Mouse (Mus musculus) monocyte, adult 5-6 weeks (primary cell): ENCODE measurements around the gene Palld. TPM values are rescaled to one million over a fixed set of nuclear protein-coding genes. Genes with fewer than 3 reads are reported as not detected.

Source experiments
- ATAC-seq: fragments of 153-309, 156-312 bp; replicated peaks from 2 replicates; pipeline ENCODE4 v1.8.0; 2017; ENCODE audit warnings: mild to moderate bottlenecking; ENCODE audit not compliant: low TSS enrichment, insufficient number of reproducible peaks, severe bottlenecking, poor library complexity, low FRiP score
- total RNA-seq: library from RNA; stranded (forward); fragments of 200-1000, 200-491, 200-594 nt; gene quantifications from 3 replicates; pipeline ENCODE4 v1.2.3, GENCODE M21; 2017

Palld gene
- total RNA-seq, 1 experiment from 2014 or later = not detected

- no peak for ATAC-seq
Observed at GRCm38 (mm10) chr8:61665021-61665420, 237.5 kb downstream of the Palld start.

- ATAC-seq = no peak
Observed at GRCm38 (mm10) chr8:61664162-61664561, 238.3 kb downstream of the Palld start.

- no peak for ATAC-seq
Observed at GRCm38 (mm10) chr8:61662829-61663228, 239.7 kb downstream of the Palld start.

- no peak for ATAC-seq
Observed at GRCm38 (mm10) chr8:61661611-61662010, 240.9 kb downstream of the Palld start.

GRCm38 (mm10) chr8:61660961-61661360, 241.5 kb downstream of the Palld start:
- no peak for ATAC-seq

DNA sequence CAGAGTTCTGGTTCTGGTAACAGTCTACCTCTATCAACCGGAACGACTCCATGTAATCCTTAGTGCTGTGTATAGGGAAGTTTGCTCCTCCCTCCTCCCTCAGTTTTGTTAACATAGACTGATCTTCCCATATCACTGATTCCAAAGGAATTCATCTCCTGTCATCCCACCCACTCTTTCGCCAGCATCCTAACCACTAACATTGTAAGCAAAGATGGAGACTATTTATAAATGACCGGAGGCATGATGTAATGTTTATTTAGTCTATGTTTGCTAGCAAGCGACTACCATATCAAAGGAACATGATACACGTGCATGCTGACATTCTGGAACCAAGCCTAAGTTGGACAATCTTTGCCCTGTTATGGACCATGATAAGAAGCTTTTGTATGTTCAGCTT, 250.5 kb downstream of the Palld start:
- ATAC-seq = no peak

DNA sequence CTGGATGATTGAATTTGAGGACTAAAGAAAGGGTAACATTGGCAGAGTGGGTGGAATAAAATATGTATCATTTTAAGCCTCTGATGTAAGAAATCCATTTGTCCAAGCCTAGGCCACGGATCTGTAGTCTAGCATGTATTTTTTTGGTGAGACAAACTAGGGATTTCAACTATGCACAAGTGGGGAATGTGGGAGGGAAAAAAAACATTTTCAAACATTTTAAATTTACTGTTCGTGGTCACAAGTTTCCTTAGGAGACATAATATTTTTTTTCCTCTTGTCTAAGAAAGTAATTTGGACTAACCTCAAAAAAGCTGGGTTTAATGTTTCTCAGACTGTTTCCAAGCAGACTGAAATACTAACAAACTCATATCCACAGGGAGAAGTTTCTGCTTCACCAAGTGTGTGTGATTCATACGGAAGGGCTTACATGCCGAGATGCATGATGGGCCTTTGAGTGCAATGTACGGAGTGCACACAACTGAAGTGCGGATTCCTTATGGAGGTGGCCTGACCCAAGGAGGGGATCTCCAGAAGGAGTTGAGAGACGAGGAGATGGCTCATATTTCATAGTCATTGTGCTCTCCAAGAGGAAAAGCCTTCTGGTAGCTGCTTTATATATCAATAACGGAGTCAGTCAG, 256.2 kb downstream of the Palld start:
- ATAC-seq = no peak

- no peak for ATAC-seq
Observed at GRCm38 (mm10) chr8:61645642-61646041, 256.8 kb downstream of the Palld start.

- no peak for ATAC-seq
Observed at GRCm38 (mm10) chr8:61643215-61643614, 259.3 kb downstream of the Palld start.

DNA sequence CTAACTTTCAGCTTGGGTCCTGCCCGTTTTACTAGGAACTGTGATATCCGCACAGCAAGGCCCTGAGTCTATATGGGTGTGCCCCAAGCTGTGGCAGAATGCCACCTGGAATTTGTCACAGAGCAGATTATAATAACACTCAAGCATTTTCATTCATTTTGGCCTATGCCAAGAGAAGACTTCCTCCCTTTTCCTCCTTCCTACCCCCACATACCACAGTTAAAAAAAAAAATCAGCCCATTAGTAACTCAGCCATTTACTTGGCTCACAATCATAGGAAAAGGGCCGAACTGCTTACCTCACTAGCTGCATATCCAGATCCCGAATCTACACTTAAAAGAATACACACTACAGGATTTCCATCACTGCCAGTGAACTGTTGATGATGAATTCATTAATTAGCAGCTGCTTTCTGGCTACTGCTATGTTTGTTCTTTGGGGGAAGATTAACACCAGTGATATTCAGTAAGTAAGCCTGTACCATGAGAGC, 260.1 kb downstream of the Palld start:
- ATAC-seq = no peak

- no peak for ATAC-seq
Observed at GRCm38 (mm10) chr8:61639596-61639995, 262.9 kb downstream of the Palld start.

GRCm38 (mm10) chr8:61639008-61639407, 263.5 kb downstream of the Palld start:
- no peak for ATAC-seq

GRCm38 (mm10) chr8:61637736-61638135, 264.8 kb downstream of the Palld start:
- ATAC-seq = no peak

- ATAC-seq = no peak
Observed at GRCm38 (mm10) chr8:61634811-61635210, 267.7 kb downstream of the Palld start.

DNA sequence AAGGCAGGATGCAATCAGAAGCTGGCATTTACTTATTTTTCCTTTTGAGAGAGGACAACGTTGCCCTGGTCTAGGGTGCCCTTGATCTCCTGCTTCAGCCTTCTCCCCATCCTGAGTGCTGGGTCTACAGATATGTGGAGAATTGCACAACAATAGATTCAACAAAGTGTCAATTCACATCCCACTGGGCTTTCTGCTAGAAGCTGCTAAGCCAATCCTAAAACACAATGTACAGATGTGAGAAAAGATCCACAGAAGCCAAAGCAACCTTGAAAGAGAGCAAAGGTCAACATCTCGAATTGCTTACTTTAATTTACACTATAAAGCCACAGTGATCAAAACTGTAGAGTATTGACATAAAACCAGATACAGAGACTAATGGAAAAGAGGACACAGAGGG, 270.2 kb downstream of the Palld start:
- ATAC-seq = no peak

DNA sequence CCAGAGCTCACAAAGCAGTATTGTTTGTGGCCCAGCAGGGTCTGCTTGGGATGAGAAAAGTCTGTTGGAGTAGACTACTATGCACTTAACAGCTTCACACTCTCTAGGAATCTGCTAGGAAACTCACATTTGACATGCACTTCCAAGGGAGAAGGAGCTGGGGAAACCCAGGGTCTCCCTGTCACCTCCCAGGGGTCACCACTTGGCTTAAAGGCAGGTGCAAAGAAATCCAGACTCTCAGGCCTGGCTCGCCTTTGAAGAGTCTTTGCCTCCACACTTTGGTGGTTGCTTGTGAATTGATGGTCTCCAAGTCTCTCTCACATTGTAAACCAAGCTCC, 272.9 kb downstream of the Palld start:
- no peak for ATAC-seq

GRCm38 (mm10) chr8:61628938-61629630, 273.4 kb downstream of the Palld start:
- no peak for ATAC-seq

- no peak for ATAC-seq
Observed at GRCm38 (mm10) chr8:61626246-61626952, 276.1 kb downstream of the Palld start.

GRCm38 (mm10) chr8:61625656-61626210, 276.8 kb downstream of the Palld start:
- ATAC-seq = no peak
